Mouse (Mus musculus): ENCODE data around the gene Pfas.
"Not testable (repeated sequence)": the region's sequence is repeated elsewhere in the genome, so short reads cannot be mapped to it uniquely, and the experiment has no call there.

The Pfas gene

DNA sequence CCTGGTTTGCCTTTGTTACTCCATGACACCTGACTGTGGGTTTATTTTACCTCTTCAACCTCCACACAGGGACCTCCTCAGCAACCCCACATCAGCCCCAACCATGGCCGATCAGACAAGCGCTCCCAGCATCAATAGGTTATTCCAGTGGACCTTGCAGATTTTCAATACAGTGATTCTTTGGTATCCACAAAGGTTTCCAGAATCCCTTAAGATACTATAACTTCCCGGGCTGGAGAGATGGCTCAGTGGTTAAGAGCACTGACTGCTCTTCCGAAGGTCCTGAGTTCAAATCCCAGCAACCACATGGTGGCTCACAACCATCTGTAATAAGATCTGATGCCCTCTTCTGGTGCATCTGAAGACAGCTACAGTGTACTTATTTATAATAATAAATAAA lies 71.3 kb downstream of the Pfas start:
- DNase-seq, result not testable (repeated sequence)
